Mouse (Mus musculus) induced T-regulatory cell, adult 2 months (primary cell): ENCODE measurements around the gene Myo16.
A peak's percentile ranks its signal among the peaks of the same experiment; 100 is the strongest.

ENCODE experiments used
- DNase-seq: peaks from one replicate; pipeline ENCODE4 v3.0.0-alpha.2; 2012; ENCODE audit warnings: low read depth

Myo16 gene

DNA sequence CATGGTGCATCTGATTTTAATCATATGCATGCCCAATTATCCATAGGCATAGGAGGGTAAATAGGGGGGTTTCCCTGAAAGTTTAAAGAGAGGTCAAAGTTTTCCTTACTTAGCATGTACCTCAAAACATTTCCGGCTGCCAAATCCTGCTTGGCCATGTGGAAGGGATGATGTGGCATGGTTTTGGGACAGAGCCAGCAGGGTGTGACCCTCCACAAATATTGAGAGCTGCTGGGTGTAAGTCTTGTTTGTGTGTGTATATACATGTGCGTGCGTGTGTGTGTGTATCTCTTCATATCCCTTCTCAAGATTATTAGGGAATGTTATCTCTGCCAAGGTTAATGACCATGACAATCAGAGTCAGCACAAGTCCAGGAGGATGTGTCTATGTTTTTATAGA is 150.3 kb downstream of the Myo16 start:
- DNase-seq, result no peak

DNA sequence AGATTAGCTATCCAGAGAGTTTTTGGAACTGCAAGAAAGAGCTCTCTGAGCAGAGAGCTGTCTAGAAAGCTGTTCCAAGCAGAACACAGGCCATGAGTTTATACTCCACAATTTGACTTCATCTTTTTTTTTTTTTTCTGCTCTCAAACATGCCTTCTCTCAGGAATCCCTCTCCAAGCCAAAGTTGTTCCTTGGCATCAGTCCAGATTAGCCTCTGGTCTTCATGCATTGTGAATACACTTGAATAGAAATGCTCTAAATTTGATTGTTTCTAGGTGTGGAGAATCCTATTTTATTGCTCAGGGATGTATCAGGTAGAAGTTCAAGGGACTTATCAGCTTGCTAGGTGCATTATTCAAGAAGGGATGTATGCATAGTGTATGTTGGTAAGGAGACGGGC is 151.0 kb downstream of the Myo16 start:
- no peak for DNase-seq

DNA sequence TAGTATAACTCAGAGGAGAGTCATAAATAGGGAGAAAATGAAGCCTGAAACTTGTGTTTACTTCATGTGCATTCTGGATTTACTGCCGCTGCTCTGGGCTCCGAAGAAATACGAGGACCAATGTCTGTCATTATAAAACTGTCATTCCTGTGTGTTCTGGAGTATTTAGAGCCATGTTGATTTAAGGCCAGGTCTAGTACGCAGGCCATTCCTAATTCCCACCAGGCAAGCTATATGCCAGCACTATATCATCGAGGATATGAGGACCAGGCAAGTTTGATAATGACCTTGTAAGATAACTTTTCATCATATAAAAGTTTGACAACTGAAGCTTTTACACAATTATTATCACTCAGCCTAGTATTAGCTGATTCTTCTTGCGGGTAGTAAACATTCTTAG is 153.6 kb downstream of the Myo16 start:
- no peak for DNase-seq

DNA sequence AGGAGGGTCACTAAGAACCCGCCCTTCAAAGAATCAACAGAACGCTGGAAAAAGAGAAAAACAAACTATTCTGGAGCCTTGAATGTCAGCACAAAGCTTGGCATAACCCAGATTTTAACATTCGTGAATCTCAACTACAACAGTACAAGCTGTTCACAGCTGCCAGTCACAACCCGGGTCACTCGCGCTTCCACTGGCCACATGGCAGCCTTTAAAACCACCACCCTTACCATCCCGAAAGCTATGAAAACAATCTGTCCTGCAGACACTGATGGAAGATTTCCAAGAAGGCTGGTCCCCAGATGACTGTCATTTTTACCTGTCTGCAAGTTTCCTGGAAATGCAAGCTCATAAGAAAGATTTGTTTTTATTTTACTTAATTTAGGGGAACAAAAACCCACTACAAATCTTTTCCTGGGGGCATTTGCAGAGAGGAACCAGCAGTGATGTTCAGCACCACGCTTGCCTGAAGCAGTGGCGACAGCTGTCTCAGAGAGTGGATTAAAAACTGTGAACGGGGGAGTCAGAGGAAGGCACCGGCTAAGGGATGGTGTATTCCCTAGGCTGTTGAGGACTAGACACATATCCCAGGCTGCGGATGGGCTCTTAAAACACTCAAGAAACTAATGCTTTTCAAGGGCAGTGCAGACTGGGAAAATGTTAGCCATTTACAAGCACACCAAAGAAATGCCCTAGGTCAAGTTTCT is 154.2 kb downstream of the Myo16 start:
- DNase-seq, result no peak

GRCm38 (mm10) chr8:10310470-10310869 is 156.8 kb downstream of the Myo16 start:
- DNase-seq, result no peak

DNA sequence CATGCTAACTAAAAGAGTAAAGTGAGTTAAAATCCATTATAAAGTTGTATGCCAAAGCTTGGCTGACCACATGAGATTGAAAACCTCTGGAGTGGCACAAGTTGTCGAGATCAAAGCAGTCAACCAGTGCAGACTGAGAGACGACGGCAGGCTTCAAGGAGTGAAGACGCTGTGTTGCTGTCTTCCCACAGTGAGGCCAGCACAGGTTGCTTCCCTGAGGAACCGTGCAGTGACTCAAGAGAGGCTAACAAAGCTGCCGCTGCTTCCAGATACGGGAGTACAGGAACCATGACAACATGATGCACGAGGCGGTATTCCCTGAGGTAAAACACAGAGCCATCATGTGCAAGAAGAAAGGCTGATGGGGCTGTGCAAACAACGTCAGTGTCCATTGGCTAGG is 158.6 kb downstream of the Myo16 start:
- no peak for DNase-seq

GRCm38 (mm10) chr8:10316201-10316600 is 162.5 kb downstream of the Myo16 start:
- no peak for DNase-seq

GRCm38 (mm10) chr8:10318103-10318502 is 164.4 kb downstream of the Myo16 start:
- no peak for DNase-seq

- no peak for DNase-seq
Observed at GRCm38 (mm10) chr8:10350451-10350850, 196.7 kb downstream of the Myo16 start.

GRCm38 (mm10) chr8:10358711-10359110 is 205.0 kb downstream of the Myo16 start:
- DNase-seq, result no peak

DNA sequence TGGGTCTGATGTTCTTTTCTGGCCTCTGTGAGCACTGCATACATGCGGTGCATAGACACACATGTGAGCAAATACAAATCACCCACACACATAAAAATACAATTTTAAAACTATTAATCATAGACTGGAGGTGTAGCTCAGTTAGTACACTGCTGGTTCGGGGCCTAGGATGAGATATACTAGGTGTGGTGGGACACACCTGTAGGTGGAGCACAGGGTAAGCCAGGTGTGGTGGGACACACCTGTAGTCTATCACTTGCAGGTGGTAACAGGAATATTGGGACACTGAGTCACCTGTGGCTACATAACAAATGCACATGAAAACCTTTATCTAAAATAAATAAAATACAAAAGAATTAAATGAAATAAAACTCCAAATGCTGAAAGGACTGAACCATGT is 209.2 kb downstream of the Myo16 start:
- no peak for DNase-seq

DNA sequence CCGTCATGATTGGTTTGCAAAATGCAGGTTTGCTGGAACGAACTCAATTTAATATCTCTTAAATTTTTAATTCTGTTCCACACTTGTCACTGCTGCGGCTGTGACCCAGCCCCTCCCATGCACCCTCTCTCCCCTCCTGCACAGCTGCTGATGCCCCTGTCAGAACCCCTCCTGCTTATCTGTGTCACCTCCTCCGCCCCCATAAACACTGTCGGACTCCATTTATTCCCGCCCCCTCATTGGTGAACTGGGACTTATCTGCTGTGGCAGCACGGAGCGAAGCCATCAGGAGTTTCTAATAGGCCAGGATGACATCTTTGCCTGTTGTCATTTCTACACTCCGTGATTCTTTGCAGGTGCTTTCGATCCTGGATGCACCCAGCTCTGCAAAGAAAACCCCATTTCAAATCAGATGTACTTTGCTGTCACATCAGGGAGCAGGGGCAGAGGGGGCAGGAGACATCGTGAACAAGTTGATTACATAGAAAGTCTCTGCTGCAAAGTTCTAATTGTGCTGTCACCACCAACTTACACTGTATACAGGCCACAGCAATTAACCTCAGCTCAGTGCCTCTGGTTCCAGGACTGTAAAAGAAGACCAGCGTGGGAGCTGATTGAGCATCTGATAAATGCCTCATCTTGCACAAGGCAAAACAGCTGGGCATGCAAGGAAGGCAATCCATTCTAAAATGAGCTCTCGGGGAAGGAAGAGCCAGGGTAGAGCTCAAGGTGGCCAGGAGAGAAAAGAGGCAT is 210.1 kb downstream of the Myo16 start:
- DNase-seq, result no peak

DNA sequence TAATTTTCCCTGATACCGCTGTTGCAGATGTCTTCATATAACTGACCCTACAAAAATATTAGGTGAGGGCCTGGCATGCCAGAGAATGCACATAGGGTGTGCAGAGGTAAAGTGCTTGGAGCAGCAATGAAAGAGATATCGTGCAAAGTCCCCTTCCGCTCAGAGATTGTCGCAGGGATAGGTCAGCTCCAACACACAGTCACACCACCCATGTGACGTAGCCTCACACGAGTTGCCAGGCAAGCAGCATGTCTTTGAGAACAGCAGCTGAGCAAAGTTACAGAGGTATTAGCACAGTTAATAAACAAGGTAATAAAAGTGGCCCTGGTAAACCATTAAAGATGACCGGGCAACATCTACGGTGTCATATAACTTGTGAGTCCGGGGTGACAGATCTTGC is 212.4 kb downstream of the Myo16 start:
- no peak for DNase-seq

- DNase-seq, result no peak
Observed at GRCm38 (mm10) chr8:10372571-10372970, 218.9 kb downstream of the Myo16 start.

- no peak for DNase-seq
Observed at GRCm38 (mm10) chr8:10387143-10387542, 233.4 kb downstream of the Myo16 start.

- no peak for DNase-seq
Observed at GRCm38 (mm10) chr8:10391096-10391683, 237.5 kb downstream of the Myo16 start.

DNA sequence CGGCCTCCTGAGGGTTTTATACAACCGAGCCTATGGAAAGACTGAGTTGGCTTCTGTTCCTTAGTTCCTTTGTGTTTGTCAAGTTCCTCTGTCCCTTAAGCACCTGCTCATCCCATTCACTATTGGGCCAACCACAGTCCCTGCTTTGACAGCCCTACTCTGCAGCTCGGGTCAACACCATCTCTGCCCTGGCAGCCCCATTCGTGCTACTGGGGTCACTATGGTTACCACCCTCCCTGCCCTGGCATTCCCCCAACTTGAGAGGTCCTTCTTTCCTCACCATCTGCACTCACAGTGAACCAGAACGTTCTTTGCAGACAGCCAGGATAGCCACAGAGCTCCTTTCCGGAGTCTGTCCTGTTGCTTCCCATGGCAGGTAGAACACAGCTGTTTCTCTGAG is 238.2 kb downstream of the Myo16 start:
- DNase-seq, result no peak

DNA sequence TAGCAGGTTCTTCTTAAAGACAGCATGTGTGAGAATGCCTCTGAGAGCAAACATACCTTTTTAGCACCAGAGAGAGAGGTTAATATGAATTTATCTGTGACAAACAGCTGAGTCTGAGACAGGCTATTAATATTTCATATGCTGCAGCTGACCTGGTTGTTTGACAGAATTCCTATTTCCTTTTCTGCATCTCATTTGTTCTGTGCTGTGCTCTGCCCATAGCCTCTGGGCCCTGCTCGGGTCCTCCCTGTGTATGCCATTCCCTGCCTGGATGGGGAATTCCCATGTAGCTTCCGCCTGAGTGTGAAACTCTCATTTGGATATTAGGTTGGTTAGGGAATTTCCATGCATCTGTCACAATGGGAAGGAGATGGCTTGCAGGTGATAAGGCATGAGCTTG is 240.8 kb downstream of the Myo16 start:
- DNase-seq, result no peak

GRCm38 (mm10) chr8:10395146-10395545 is 241.4 kb downstream of the Myo16 start:
- no peak for DNase-seq

- DNase-seq, result peak; percentile 74
Observed at GRCm38 (mm10) chr8:10402606-10403005, 248.9 kb downstream of the Myo16 start.

DNA sequence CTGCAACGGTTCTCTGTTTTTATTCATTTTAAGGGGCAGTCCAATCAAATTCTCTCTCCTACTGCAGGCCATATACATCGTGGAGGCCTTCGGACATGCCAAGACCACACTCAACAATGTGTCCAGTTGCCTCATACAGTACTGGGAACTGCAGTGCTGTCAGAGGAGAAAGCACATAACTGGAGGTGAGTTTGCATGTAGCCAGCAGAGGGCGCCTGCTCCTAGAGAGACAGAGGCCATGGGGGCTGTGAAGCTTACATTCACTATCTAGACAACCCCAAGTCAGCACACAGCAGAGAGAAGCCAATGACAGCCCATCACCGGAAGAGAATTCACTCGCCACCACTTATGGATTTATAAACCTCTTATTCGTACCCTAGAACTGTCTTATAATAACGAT is 251.8 kb downstream of the Myo16 start:
- DNase-seq, result peak; percentile 29

DNA sequence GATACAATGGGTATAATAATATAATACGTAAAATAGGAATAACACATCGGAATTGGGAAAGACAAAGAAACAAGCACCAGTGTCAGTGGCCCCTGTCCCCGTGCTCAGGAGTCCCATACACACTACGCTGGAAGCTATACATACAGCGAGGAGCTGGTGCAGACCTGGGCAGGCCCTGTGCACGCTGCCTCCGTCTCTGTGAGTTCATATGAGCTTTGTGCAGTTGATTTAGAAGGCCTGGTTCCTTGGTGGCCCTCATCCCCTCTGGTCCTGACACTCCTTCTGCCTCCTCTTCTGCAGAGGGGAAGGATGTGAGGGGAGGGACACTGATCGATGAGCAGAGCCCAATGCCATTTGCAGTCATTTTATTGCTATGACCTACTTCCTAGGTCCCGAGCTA is 255.3 kb downstream of the Myo16 start:
- no peak for DNase-seq

- no peak for DNase-seq
Observed at GRCm38 (mm10) chr8:10411511-10411910, 257.8 kb downstream of the Myo16 start.
